Mouse (Mus musculus) spleen, adult 2 months (tissue): ENCODE data around the gene Ppp4r3b.

ENCODE experiments used
- CTCF ChIP-seq: fragments of 200-500 bp; IDR thresholded peaks from 2 replicates; pipeline ENCODE4 v1.5.1; 2011; ENCODE audit warnings: mild to moderate bottlenecking, inconsistent platforms; ENCODE audit not compliant: insufficient read depth, insufficient read length, insufficient replicate concordance; ENCODE audit errors: extremely low read depth
- POLR2A ChIP-seq: fragments of 200-500 bp; IDR thresholded peaks from 2 replicates; pipeline ENCODE4 v1.6.1; 2011; ENCODE audit warnings: low read depth, low read length, inconsistent platforms

GRCm38 (mm10) chr11:29171959-29172391, 715 bp upstream of the Ppp4r3b start:
- TF ChIP-seq POLR2A = no peak
- TF ChIP-seq CTCF = no peak
